Mouse (Mus musculus): ENCODE results near the gene Agrp. TPM values are rescaled to one million over a fixed set of nuclear protein-coding genes. Genes with fewer than 3 reads are reported as not detected.

The Agrp gene
- total RNA-seq, 2 experiments from 2014 or later = not detected

- intact Hi-C loops (cut with DNase I) = loop anchor here (2.0 to 5.0 kb wide), 3 partner anchors 15 to 52 kb away; partner anchors contain the start of gene Hsd11b2
- no peak for DNase-seq (ENCODE audit: low spot score)
Measured at GRCm38 (mm10) chr8:105533892-105534329, 103.3 kb downstream of the Agrp start.

GRCm38 (mm10) chr8:105533439-105533838, 103.8 kb downstream of the Agrp start:
- intact Hi-C loops (cut with DNase I) = loop anchor here (2.0 to 5.0 kb wide), 2 partner anchors 15 to 51 kb away; partner anchors contain the start of gene Hsd11b2
- DNase-seq (ENCODE audit: low spot score) = no peak

DNA sequence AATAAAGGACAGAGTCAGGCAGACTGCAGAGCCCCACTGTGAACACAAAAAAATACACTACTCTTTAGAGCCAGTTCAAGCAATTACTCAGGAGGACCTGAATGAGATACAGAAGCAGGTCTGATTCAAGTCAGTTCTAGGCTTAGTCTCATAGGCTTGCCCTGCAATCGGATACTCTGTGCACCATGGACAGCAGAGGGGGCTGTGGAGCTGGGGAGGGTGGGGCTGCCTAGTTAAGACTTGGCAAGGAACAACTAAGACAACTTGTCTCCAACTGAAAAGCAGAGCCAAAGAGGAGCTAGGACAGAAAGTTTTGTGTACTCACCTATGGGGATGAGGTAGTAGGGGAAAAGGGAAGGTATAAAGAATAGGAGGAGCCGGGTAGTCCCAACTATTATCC, 105.4 kb downstream of the Agrp start:
- DNase-seq (ENCODE audit: low spot score) = peak; percentile 47
- intact Hi-C loops (cut with DNase I) = loop anchor here (2.0 to 5.0 kb wide), 2 partner anchors 13 to 49 kb away; partner anchors contain the start of gene Hsd11b2

- intact Hi-C loops (cut with DNase I) = no loop called here
- no peak for DNase-seq (ENCODE audit: low spot score)
Measured at GRCm38 (mm10) chr8:105529271-105529670, 107.9 kb downstream of the Agrp start.

DNA sequence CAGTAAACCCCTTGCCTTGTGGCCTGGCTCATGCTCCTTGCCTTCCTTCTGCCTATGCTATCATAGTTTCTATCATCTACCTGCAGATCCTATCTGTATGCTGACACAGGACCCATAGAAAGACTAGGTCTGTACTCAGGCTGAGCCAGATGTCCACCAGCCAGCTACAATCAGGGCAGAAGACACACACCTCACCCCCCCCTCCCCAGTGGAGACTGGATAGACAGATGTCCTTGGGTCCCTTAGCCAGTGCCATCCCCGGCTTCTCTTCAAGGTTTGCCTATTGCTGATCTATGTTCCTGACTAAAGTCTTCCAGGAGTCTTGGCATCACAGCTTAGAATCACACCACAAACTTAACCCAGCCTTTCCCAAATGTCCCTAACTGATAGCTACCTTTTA, 109.0 kb downstream of the Agrp start:
- no peak for DNase-seq (ENCODE audit: low spot score)
- intact Hi-C loops (cut with DNase I) = no loop called here

- intact Hi-C loops (cut with DNase I) = no loop called here
- DNase-seq (ENCODE audit: low spot score) = no peak
Measured at GRCm38 (mm10) chr8:105527110-105527509, 110.1 kb downstream of the Agrp start.

GRCm38 (mm10) chr8:105522890-105523289, 114.3 kb downstream of the Agrp start:
- intact Hi-C loops (cut with DNase I) = no loop called here
- DNase-seq (ENCODE audit: low spot score) = no peak

GRCm38 (mm10) chr8:105521995-105522769, 115.0 kb downstream of the Agrp start:
- DNase-seq (ENCODE audit: low spot score) = no peak
- intact Hi-C loops (cut with DNase I) = no loop called here

DNA sequence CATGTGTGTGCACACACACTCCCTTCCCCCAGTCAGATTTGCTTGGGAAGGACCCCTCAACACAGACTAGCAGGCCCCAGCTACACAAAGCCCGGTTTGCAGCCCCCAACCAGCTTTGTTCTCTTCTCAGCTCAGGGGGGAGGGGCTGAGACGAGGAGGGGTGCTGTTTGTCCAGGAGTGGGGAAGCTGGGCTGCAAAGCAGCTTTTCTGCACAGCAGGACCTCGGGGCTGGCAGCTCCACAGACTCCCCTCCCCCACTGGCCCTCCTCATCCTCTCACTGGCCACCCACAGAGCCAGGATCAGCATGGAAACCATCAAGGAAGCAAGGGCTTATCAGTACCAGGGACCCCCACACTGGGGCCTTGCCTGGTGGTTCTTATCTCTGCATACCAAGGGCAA, 116.1 kb downstream of the Agrp start:
- intact Hi-C loops (cut with DNase I) = no loop called here
- DNase-seq (ENCODE audit: low spot score) = no peak

DNA sequence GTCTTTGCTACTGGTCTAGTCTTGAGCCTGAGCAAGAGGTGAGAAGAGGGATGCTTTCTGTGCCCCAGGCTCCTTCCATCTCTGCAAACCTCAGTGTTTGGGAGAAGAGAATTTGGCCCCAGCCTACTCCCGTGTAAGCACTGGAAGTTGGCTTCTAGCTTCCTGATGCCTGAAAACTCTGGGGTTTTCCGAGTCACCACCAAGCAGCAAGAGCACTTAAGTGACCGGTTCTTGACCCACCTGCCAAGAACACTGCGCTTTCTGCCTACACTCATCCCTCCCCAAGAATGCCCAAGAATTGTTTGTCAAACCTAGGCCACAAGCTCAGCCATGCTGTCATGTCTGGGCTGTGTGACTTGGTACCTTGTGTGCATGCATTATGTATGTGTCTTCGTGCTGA, 116.7 kb downstream of the Agrp start:
- no peak for DNase-seq (ENCODE audit: low spot score)
- intact Hi-C loops (cut with DNase I) = no loop called here

- intact Hi-C loops (cut with DNase I) = loop anchor here (2.0 to 5.0 kb wide), 2 partner anchors 13 to 37 kb away; no protein-coding TSS in a partner anchor
- no peak for DNase-seq (ENCODE audit: low spot score)
Measured at GRCm38 (mm10) chr8:105519591-105519990, 117.6 kb downstream of the Agrp start.

- no peak for DNase-seq (ENCODE audit: low spot score)
- intact Hi-C loops (cut with DNase I) = loop anchor here (2.0 to 5.0 kb wide), 2 partner anchors 14 to 36 kb away; no protein-coding TSS in a partner anchor
Measured at GRCm38 (mm10) chr8:105518436-105519313, 118.5 kb downstream of the Agrp start, which contains the start of gene Hsd11b2. Gene Hsd11b2 (plus strand): TSS chr8:105518755.

DNA sequence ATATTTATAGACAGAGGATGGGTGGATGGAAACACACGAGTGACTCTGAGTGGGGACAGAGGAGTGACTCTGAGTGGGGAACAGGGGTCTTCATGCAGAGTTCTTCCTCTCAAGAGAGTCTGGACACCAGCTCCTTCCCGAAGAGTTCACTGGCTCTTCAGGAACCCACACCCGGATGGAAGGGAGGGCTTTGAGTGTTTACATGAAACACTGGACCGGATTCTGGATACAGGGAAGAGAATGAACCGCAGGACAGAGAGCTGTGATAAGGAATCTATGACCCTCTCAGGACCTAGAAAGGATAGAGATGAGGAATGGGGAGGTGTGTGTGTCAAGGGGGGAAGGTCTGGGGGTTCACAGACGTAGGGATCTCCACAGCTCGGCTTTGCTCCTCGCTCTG, 119.8 kb downstream of the Agrp start:
- intact Hi-C loops (cut with DNase I) = loop anchor here (2.0 to 5.0 kb wide), 2 partner anchors 35 to 37 kb away; no protein-coding TSS in a partner anchor
- DNase-seq (ENCODE audit: low spot score) = no peak

Small RNA genes within 50 kb of the gene (microRNA-seq; reads per million reads assigned to microRNA genes)
- gene Mir1966 = not detected

Other genes with a start within 250 kb of the Agrp start
- gene Kctd19, start 223.9 kb downstream of the Agrp start, total RNA-seq (2021) = under 1 TPM in 1 of 2 experiments, not detected in 1; 0.44 TPM
- under 1 TPM; 0.42 to 0.73 TPM for gene Lrrc36, start 223.8 kb downstream of the Agrp start, total RNA-seq (2021)
- gene Tppp3, start 165.9 kb downstream of the Agrp start, total RNA-seq (2021) = 10 to 100 TPM; 51.4 TPM
- gene Zdhhc1, start 140.5 kb downstream of the Agrp start, total RNA-seq (2021) = 10 to 100 TPM; 12.8 to 13.6 TPM
- gene Hsd11b2, start 118.6 kb downstream of the Agrp start, total RNA-seq (2021) = under 1 TPM; 0.13 to 0.36 TPM
- gene Atp6v0d1, start 71.3 kb downstream of the Agrp start, total RNA-seq (2021) = 10 to 100 TPM; 45.7 to 53.2 TPM
- 10 to 100 TPM; 41.7 to 50.9 TPM for gene Ripor1, start 32.1 kb downstream of the Agrp start, total RNA-seq (2021)
- 10 to 100 TPM; 36.4 to 43.6 TPM for gene Ctcf, start 825 bp downstream of the Agrp start, total RNA-seq (2021)
- gene Carmil2, start 48.9 kb upstream of the Agrp start, total RNA-seq (2021) = under 1 TPM; 0.18 to 0.20 TPM
- gene Acd, start 63.7 kb upstream of the Agrp start, total RNA-seq (2021) = 10 to 100 TPM; 11.1 to 13.7 TPM
- gene Pard6a, start 63.8 kb upstream of the Agrp start, total RNA-seq (2021) = 1 to 10 TPM; 8.4 to 9.1 TPM
- not detected for gene 4933405L10Rik, start 70.3 kb upstream of the Agrp start, total RNA-seq (2021)
- gene Enkd1, start 70.8 kb upstream of the Agrp start, total RNA-seq (2021) = 1 to 10 TPM; 2.0 to 2.4 TPM
- gene Gfod2, start 121.3 kb upstream of the Agrp start, total RNA-seq (2021) = 1 to 10 TPM; 4.2 to 4.8 TPM
- 10 to 100 TPM; 19.1 to 19.2 TPM for gene Ranbp10, start 190.0 kb upstream of the Agrp start, total RNA-seq (2021)
- not detected for gene Tsnaxip1, start 190.3 kb upstream of the Agrp start, total RNA-seq (2021)
- gene Cenpt, start 215.9 kb upstream of the Agrp start, total RNA-seq (2021) = 1 to 10 TPM; 2.2 to 2.9 TPM
- gene Thap11, start 217.7 kb upstream of the Agrp start, total RNA-seq (2021) = 10 to 100 TPM; 23.8 to 27.4 TPM
- 10 to 100 TPM; 30.7 to 35.0 TPM for gene Nutf2, start 223.2 kb upstream of the Agrp start, total RNA-seq (2021)
- gene Edc4, start 243.5 kb upstream of the Agrp start, total RNA-seq (2021) = 10 to 100 TPM; 23.5 to 23.8 TPM